Mouse (Mus musculus) liver, embryonic 14.5 days (tissue): ENCODE measurements around the gene Agtpbp1. TPM values are rescaled to one million over a fixed set of nuclear protein-coding genes. Genes with fewer than 3 reads are reported as not detected.
A peak's percentile ranks its signal among the peaks of the same experiment; 100 is the strongest.
"Not testable (repeated sequence)": the region's sequence is repeated elsewhere in the genome, so short reads cannot be mapped to it uniquely, and the experiment has no call there.

Source experiments
- ATAC-seq: fragments of 200-750 bp; cut with Nextera tagmentation; 2 replicates; pipeline ENCODE4 v1.8.0; 2017; ENCODE audit warnings: moderate number of reproducible peaks, mild to moderate bottlenecking, moderate library complexity; ENCODE audit not compliant: insufficient read depth
- DNase-seq, 3 experiments: peaks; one replicate each; pipeline ENCODE4 v3.0.0-alpha.2; 2012 to 2013; ENCODE audit warnings: low read depth in 3 of 3, low spot score in 3 of 3
- H3K27ac ChIP-seq: fragments of 300-500 bp; sonication (generic); 2 replicates; pipeline ENCODE4 v1.5.1; 2014; ENCODE audit warnings: moderate library complexity, mild to moderate bottlenecking, control low read depth, inconsistent platforms
- H3K27me3 ChIP-seq: fragments of 300-500 bp; sonication (generic); 2 replicates; pipeline ENCODE4 v1.6.1; 2014; ENCODE audit warnings: mild to moderate bottlenecking, low read length, moderate library complexity; ENCODE audit not compliant: control insufficient read depth, insufficient read depth
- H3K36me3 ChIP-seq: fragments of 300-500 bp; sonication (generic); replicated peaks from 2 replicates; pipeline ENCODE4 v1.6.1; 2014; ENCODE audit warnings: low read depth; ENCODE audit not compliant: control insufficient read depth, insufficient read depth
- H3K4me1 ChIP-seq, 2 experiments: fragments of 200-500 bp in 1 of 2; fragments of 300-500 bp in 1 of 2; sonication (generic) in 1 of 2; replicated peaks; 2 replicates each; pipeline ENCODE4 v1.6.1; 2012 to 2014; ENCODE audit warnings: antibody characterized with exemption in 1 of 2, inconsistent platforms in 1 of 2, low read length in 1 of 2; ENCODE audit not compliant: control insufficient read depth in 2 of 2, insufficient read depth in 2 of 2
- H3K4me2 ChIP-seq: fragments of 300-500 bp; sonication (generic); 2 replicates; pipeline ENCODE4 v1.6.1; 2014; ENCODE audit warnings: low read depth, mild to moderate bottlenecking, control low read depth, moderate library complexity
- H3K4me3 ChIP-seq, 2 experiments: fragments of 200-500 bp in 1 of 2; fragments of 300-500 bp in 1 of 2; sonication (generic) in 1 of 2; 2 replicates each; pipeline ENCODE4 v1.5.1; 2012 to 2014; ENCODE audit warnings: low read depth in 2 of 2, low read length in 2 of 2, mild to moderate bottlenecking in 2 of 2, control low read depth in 1 of 2, inconsistent platforms in 1 of 2, moderate library complexity in 1 of 2; ENCODE audit not compliant: insufficient read depth in 1 of 2
- H3K9ac ChIP-seq: fragments of 300-500 bp; sonication (generic); replicated peaks from 2 replicates; pipeline ENCODE4 v1.6.1; 2014; ENCODE audit warnings: mild to moderate bottlenecking, control low read depth, moderate library complexity
- H3K9me3 ChIP-seq: fragments of 300-500 bp; sonication (generic); 2 replicates; pipeline ENCODE4 v1.6.1; 2016; ENCODE audit warnings: low read length, mixed read lengths; ENCODE audit not compliant: control insufficient read depth
- CTCF ChIP-seq: IDR thresholded peaks from 2 replicates; pipeline ENCODE4 v1.5.1; 2016; ENCODE audit warnings: antibody characterized with exemption, low read depth, control low read depth
- EP300 ChIP-seq: IDR thresholded peaks from 2 replicates; pipeline ENCODE4 v1.6.1; 2016; ENCODE audit warnings: antibody characterized with exemption, low read depth
- WGBS: fragments of 180-500 bp; shearing (Covaris S2); extraction: QIAGEN DNeasy Blood & Tissue Kit; methylation state at CpG from one replicate; pipeline ENCODE4 v1.1.7; 2014; ENCODE audit not compliant: insufficient replicate concordance; 5-methylcytosine and 5-hydroxymethylcytosine counted together
- polyA plus RNA-seq, 2 experiments: library from polyadenylated mRNA; depleted of rRNA in 1 of 2; stranded (reverse) in 1 of 2; unstranded in 1 of 2; fragments of >200 nt; fragmentation: Nextera tagmentation in 1 of 2; extraction: Ambion mirVana in 1 of 2; gene quantifications; 2 replicates each; pipeline versions ENCODE4 v1.2.1 to v1.2.3; 2012 to 2014

The Agtpbp1 gene
- polyA plus RNA-seq, 2 experiments, result 4.8 to 10.3 TPM

DNA sequence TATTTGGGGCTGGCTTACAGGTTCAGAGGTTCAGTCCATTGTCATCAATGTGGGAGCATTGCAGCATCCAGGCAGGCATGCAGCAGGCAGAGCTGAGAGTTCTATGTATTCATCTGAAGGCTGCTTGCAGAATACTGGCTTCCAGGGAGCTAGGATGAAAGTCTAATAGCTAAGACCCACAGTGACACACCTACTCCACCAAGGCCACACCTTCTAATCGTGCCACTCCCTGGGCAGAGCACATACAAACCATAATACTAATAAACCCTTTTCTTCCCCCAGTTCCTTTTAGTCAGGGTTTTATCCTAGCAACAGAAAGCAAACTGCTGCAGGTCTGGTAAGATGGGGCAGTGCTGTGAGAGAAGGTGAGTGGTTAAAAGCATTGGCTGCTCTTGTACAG is 7.6 kb upstream of the Agtpbp1 start:
- no peak for DNase-seq
- Histone ChIP-seq H3K9me3 (no peaks in the 10 kb centered on the region), H3K4me3 (no peak overlapping the region), H3K27ac (no peak overlapping the region), H3K27me3 (no peaks in the 10 kb centered on the region), H3K4me2 (no peak overlapping the region), H3K9ac (no peak overlapping the region), H3K36me3 (peaks cover 7% of the 10 kb centered on the region), H3K4me1 (peaks cover 5 to 13% of the 10 kb centered on the region in 2 experiments)
- 44% methylated on average over 1 of the region's 1 CpGs for WGBS
- ATAC-seq, result no peak
- TF ChIP-seq EP300, result no peak
- no peak for TF ChIP-seq CTCF

DNA sequence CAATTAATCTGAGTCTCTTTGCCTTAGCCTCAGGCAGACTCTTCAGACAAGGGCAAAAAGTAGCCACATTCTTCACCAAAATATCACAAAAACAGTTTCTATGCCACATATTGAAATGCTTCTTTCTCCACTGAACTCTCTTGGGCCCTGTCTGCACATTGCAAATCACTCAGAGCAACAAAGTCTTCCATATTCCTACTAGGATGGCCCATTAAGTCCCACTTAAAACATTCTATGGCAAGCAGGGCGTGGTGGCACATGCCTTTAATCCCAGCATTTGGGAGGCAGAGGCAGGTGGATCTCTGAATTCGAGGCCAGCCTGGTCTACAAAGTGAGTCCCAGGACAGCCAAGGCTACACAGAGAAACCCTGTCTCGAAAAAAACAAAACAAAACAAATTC is 7.0 kb upstream of the Agtpbp1 start:
- WGBS, result 61% methylated on average over 3 of the region's 3 CpGs

DNA sequence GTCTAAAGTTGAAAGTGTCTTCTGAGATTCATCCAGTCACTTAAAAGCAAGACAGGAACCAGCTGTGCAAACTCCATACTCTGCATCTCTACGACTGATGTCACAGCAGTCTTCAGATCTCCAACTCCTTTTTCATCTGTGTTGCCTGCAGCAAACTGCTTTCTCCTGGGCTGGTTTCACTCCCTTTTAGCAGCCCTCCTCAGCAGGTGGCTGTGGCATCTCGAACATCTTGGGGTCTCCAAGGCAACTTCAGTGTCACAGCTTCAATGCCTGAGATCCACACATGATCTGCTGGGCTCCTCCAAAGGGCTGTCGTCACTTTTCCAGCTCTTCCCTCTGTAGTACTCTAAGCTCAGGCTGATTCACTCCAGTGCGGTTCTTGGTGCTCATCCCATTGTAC is 5.7 kb upstream of the Agtpbp1 start:
- DNase-seq (no peak), ATAC-seq (no peak)
- Histone ChIP-seq H3K4me3 (no peak overlapping the region), H3K9me3 (no peaks in the 10 kb centered on the region), H3K4me1 (peaks cover 8 to 29% of the 10 kb centered on the region in 2 experiments), H3K27ac (no peak overlapping the region), H3K9ac (no peak overlapping the region), H3K4me2 (no peak overlapping the region), H3K36me3 (peaks cover 7% of the 10 kb centered on the region), H3K27me3 (no peaks in the 10 kb centered on the region)
- TF ChIP-seq EP300 (no peak), CTCF (no peak)
- 74% methylated on average over 4 of the region's 4 CpGs for whole genome bisulfite sequencing

More for the DNA sequence above, 7.0 kb upstream of the Agtpbp1 start:
- H3K27me3 ChIP-seq, H3K27ac ChIP-seq, H3K4me3 ChIP-seq, H3K9me3 ChIP-seq, DNase-seq, ATAC-seq, H3K36me3 ChIP-seq, H3K9ac ChIP-seq, H3K4me2 ChIP-seq: not testable (repeated sequence)
- peaks cover 5 to 18% of the 10 kb centered on the region in 2 experiments for H3K4me1 ChIP-seq

DNA sequence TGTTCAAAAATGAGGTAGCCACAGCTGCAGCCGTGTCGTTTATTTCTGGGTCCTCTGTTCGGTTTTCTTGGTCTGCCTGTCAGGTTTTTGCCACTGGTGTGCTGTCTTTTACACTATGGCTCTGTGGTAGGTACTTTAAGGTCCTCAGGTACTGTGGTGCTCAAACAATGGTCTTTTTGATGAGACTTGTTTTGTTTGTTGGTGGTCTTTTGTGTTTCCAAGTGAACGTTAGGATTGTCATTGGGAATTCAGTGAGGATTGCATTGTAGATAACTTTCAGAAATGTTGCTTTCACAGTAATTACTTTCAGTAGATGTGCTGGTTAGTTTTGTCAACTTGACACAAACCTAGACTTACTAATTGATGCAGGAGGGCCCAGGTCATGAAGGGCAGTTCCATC is 4.6 kb upstream of the Agtpbp1 start:
- Histone ChIP-seq H3K9ac (no peak overlapping the region), H3K4me3 (no peak overlapping the region), H3K9me3 (no peaks in the 10 kb centered on the region), H3K27me3 (no peaks in the 10 kb centered on the region), H3K27ac (no peak overlapping the region), H3K4me1 (peaks cover 8 to 29% of the 10 kb centered on the region in 2 experiments), H3K36me3 (peaks cover 7% of the 10 kb centered on the region), H3K4me2 (no peak overlapping the region)
- DNase-seq, result no peak
- ATAC-seq, result no peak
- 81% methylated on average over 4 of the region's 4 CpGs for WGBS
- TF ChIP-seq EP300, result no peak
- TF ChIP-seq CTCF, result no peak

DNA sequence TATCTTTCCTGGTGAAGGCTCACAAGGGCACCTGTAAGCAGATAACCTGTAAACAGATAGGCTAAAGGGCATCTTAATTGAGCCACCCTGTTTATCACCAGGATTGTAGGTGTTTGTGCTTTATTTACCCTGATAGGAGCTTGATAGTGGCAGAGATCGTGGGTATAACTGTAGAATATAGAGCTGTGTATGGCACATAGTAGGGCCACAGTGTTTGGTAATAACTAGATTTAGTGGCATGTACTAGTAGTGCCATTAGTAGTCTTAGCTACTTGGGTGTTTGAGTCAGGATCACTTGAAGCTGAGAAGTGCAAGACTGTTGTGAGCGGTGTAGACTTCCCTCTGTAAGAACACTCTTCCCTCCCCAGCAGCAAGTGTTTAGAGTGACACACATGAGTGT is 2.2 kb upstream of the Agtpbp1 start:
- H3K27ac ChIP-seq, result no peak overlapping the region
- H3K9ac ChIP-seq, result no peak overlapping the region
- peaks cover 11 to 28% of the 10 kb centered on the region in 2 experiments for H3K4me1 ChIP-seq
- peaks cover 7% of the 10 kb centered on the region for H3K36me3 ChIP-seq
- WGBS, result 71% methylated on average over 2 of the region's 2 CpGs
- H3K4me2 ChIP-seq, result peak overlapping the region; percentile 100
- H3K27me3 ChIP-seq, result no peaks in the 10 kb centered on the region
- no peak for ATAC-seq
- TF ChIP-seq CTCF (no peak), EP300 (no peak)
- H3K9me3 ChIP-seq, result no peaks in the 10 kb centered on the region
- DNase-seq, result no peak
- no peak overlapping the region for H3K4me3 ChIP-seq
